Mouse (Mus musculus) bone marrow macrophage, adult 2 months (primary cell): ENCODE measurements around the gene Znrf4.

Source experiments
- CTCF ChIP-seq: IDR thresholded peaks from 2 replicates; pipeline ENCODE4 v1.5.1; 2012; ENCODE audit warnings: low read depth, mild to moderate bottlenecking, low read length, moderate library complexity
- POLR2A ChIP-seq: IDR thresholded peaks from 2 replicates; pipeline ENCODE4 v1.6.1; 2012; ENCODE audit warnings: mild to moderate bottlenecking, low read depth, low read length, borderline replicate concordance

DNA sequence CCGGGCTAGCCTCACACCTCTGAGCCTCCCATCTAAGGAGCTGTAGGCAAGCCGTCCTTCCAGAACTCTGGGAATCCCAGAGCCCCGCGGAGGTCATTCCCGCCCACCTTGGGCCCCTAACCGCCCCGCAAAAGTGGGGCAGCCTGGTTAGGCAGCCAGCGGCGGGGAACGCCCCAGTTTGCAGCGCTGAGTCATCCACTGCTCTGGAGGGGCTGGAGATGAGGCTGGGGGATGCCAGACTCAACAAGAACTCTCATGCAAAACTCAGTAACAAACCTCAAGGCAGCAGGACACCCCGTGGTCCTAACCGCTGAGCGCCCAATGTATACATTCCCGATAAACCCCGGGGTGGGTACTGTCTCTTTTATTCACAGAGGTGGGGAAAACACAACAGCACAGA, 40.1 kb downstream of the Znrf4 start:
- TF ChIP-seq POLR2A (no peak), CTCF (no peak)
